Mouse (Mus musculus): Measurements from ENCODE around the gene Clptm1. TPM values are rescaled to one million over a fixed set of nuclear protein-coding genes. Genes with fewer than 3 reads are reported as not detected.
A peak's percentile ranks its signal among the peaks of the same experiment; 100 is the strongest.

Clptm1 gene
- polyA plus RNA-seq, 1 experiment, result 142 TPM

GRCm38 (mm10) chr7:19632720-19633119 is 32.1 kb downstream of the Clptm1 start:
- TF ChIP-seq CTCF (IDR thresholded peaks at IDR 0.05; ENCODE audit: borderline replicate concordance, control insufficient read depth, extremely low read depth, insufficient read depth, low read length, poor library complexity) (no peak), POLR2A (IDR thresholded peaks at IDR 0.05; ENCODE audit: control insufficient read depth, extremely low read depth, insufficient read depth, low read length, poor library complexity) (no peak)
- Histone ChIP-seq H3K4me1 (replicated peaks; ENCODE audit: control insufficient read depth, insufficient read depth, low read length) (peaks cover 12% of the 10 kb centered on the region), H3K27me3 (ENCODE audit: control insufficient read depth, insufficient read depth, low read length) (no peaks in the 10 kb centered on the region), H3K4me3 (ENCODE audit: control insufficient read depth, insufficient read depth, low read length) (no peak overlapping the region), H3K27ac (ENCODE audit: control insufficient read depth, insufficient read depth, low read length) (no peak overlapping the region), H3K36me3 (ENCODE audit: control insufficient read depth, insufficient read depth, low read length) (peaks cover 36% of the 10 kb centered on the region)
- no peak for DNase-seq

- peaks cover 32% of the 10 kb centered on the region for H3K36me3 ChIP-seq (ENCODE audit: control insufficient read depth, insufficient read depth, low read length)
- TF ChIP-seq POLR2A (IDR thresholded peaks at IDR 0.05; ENCODE audit: control insufficient read depth, extremely low read depth, insufficient read depth, low read length, poor library complexity) (no peak), CTCF (IDR thresholded peaks at IDR 0.05; ENCODE audit: borderline replicate concordance, control insufficient read depth, extremely low read depth, insufficient read depth, low read length, poor library complexity) (no peak)
- no peak overlapping the region for H3K27ac ChIP-seq (ENCODE audit: control insufficient read depth, insufficient read depth, low read length)
- H3K4me3 ChIP-seq (ENCODE audit: control insufficient read depth, insufficient read depth, low read length), result no peak overlapping the region
- H3K27me3 ChIP-seq (ENCODE audit: control insufficient read depth, insufficient read depth, low read length), result no peaks in the 10 kb centered on the region
- peaks cover 13% of the 10 kb centered on the region for H3K4me1 ChIP-seq (replicated peaks; ENCODE audit: control insufficient read depth, insufficient read depth, low read length)
- no peak for DNase-seq
Observed at GRCm38 (mm10) chr7:19632275-19632674, 32.6 kb downstream of the Clptm1 start.

GRCm38 (mm10) chr7:19629361-19629734 is 35.5 kb downstream of the Clptm1 start, which contains the start of gene Relb:
TSS of gene Relb (minus strand) at chr7:19629438.
- peak within 1 kb of the TSS; percentile 69 for H3K4me3 ChIP-seq (ENCODE audit: control insufficient read depth, insufficient read depth, low read length)
- WGBS, result under 1% methylated on average over 34 of the region's 41 CpGs
- TF ChIP-seq CTCF (IDR thresholded peaks at IDR 0.05; ENCODE audit: borderline replicate concordance, control insufficient read depth, extremely low read depth, insufficient read depth, low read length, poor library complexity) (0 out of 2 replicates have a peak, but pooled peaks have one; percentile 26), POLR2A (IDR thresholded peaks at IDR 0.05; ENCODE audit: control insufficient read depth, extremely low read depth, insufficient read depth, low read length, poor library complexity) (no peak)
- H3K27me3 ChIP-seq (ENCODE audit: control insufficient read depth, insufficient read depth, low read length), result no peaks in the 10 kb centered on the region
- peak within 1 kb of the TSS; percentile 53; the same call in 1 of the 2 replicates for H3K27ac ChIP-seq (ENCODE audit: control insufficient read depth, insufficient read depth, low read length)
- peaks cover 13% of the 10 kb centered on the region for H3K4me1 ChIP-seq (replicated peaks; ENCODE audit: control insufficient read depth, insufficient read depth, low read length)
- peak; percentile 89 for DNase-seq
- peaks cover 14% of the 10 kb centered on the region; the same call in 1 of the 2 replicates for H3K36me3 ChIP-seq (ENCODE audit: control insufficient read depth, insufficient read depth, low read length)

GRCm38 (mm10) chr7:19628536-19629360 is 36.1 kb downstream of the Clptm1 start:
- peaks cover 13% of the 10 kb centered on the region for H3K4me1 ChIP-seq (replicated peaks; ENCODE audit: control insufficient read depth, insufficient read depth, low read length)

GRCm38 (mm10) chr7:19628192-19628535 is 36.7 kb downstream of the Clptm1 start:
- no peak for DNase-seq
- Histone ChIP-seq H3K27ac (ENCODE audit: control insufficient read depth, insufficient read depth, low read length) (peak overlapping the region; percentile 14; the same call in 1 of the 2 replicates), H3K4me1 (replicated peaks; ENCODE audit: control insufficient read depth, insufficient read depth, low read length) (peaks cover 13% of the 10 kb centered on the region), H3K27me3 (ENCODE audit: control insufficient read depth, insufficient read depth, low read length) (no peaks in the 10 kb centered on the region), H3K4me3 (ENCODE audit: control insufficient read depth, insufficient read depth, low read length) (peak overlapping the region; percentile 69), H3K36me3 (ENCODE audit: control insufficient read depth, insufficient read depth, low read length) (peaks cover 3% of the 10 kb centered on the region; the same call in 1 of the 2 replicates)
- 11% methylated on average over 17 of the region's 17 CpGs for WGBS
- TF ChIP-seq CTCF (IDR thresholded peaks at IDR 0.05; ENCODE audit: borderline replicate concordance, control insufficient read depth, extremely low read depth, insufficient read depth, low read length, poor library complexity) (no peak), POLR2A (IDR thresholded peaks at IDR 0.05; ENCODE audit: control insufficient read depth, extremely low read depth, insufficient read depth, low read length, poor library complexity) (0 out of 2 replicates have a peak, but pooled peaks have one; percentile 29)

More at GRCm38 (mm10) chr7:19628536-19629360, 36.1 kb downstream of the Clptm1 start:
- Histone ChIP-seq H3K36me3 (ENCODE audit: control insufficient read depth, insufficient read depth, low read length) (peaks cover 8% of the 10 kb centered on the region; the same call in 1 of the 2 replicates), H3K27ac (ENCODE audit: control insufficient read depth, insufficient read depth, low read length) (peak overlapping the region; percentile 53; the same call in 1 of the 2 replicates), H3K4me3 (ENCODE audit: control insufficient read depth, insufficient read depth, low read length) (peak overlapping the region; percentile 69), H3K27me3 (ENCODE audit: control insufficient read depth, insufficient read depth, low read length) (no peaks in the 10 kb centered on the region)
- peak; percentile 94 for DNase-seq
- 0 out of 2 replicates have a peak, but pooled peaks have one; percentile 9 for TF ChIP-seq POLR2A (IDR thresholded peaks at IDR 0.05; ENCODE audit: control insufficient read depth, extremely low read depth, insufficient read depth, low read length, poor library complexity)
- no peak for TF ChIP-seq CTCF (IDR thresholded peaks at IDR 0.05; ENCODE audit: borderline replicate concordance, control insufficient read depth, extremely low read depth, insufficient read depth, low read length, poor library complexity)
- WGBS, result 1% methylated on average over 57 of the region's 57 CpGs

GRCm38 (mm10) chr7:19627721-19628120 is 37.1 kb downstream of the Clptm1 start:
- 77% methylated on average over 3 of the region's 3 CpGs for WGBS
- H3K4me3 ChIP-seq (ENCODE audit: control insufficient read depth, insufficient read depth, low read length), result no peak overlapping the region
- H3K36me3 ChIP-seq (ENCODE audit: control insufficient read depth, insufficient read depth, low read length), result no peaks in the 10 kb centered on the region; the same call in 1 of the 2 replicates
- TF ChIP-seq CTCF (IDR thresholded peaks at IDR 0.05; ENCODE audit: borderline replicate concordance, control insufficient read depth, extremely low read depth, insufficient read depth, low read length, poor library complexity) (no peak), POLR2A (IDR thresholded peaks at IDR 0.05; ENCODE audit: control insufficient read depth, extremely low read depth, insufficient read depth, low read length, poor library complexity) (no peak)
- H3K27ac ChIP-seq (ENCODE audit: control insufficient read depth, insufficient read depth, low read length), result 0 out of 2 replicates have a peak overlapping the region, but pooled peaks have one; percentile 36
- H3K27me3 ChIP-seq (ENCODE audit: control insufficient read depth, insufficient read depth, low read length), result no peaks in the 10 kb centered on the region
- peaks cover 13% of the 10 kb centered on the region for H3K4me1 ChIP-seq (replicated peaks; ENCODE audit: control insufficient read depth, insufficient read depth, low read length)
- no peak for DNase-seq

Measured in thymus, adult 2 months (tissue).